Mouse (Mus musculus) stomach, postnatal 0 days (tissue): ENCODE measurements at regions not wholly inside any gene's neighbourhood (a gene's known extent, or its start where the extent isn't known, plus 50 kb on each side); places are given as distances from the start of the nearest gene placed in this dataset.

Experiments
- CTCF ChIP-seq: IDR thresholded peaks from 2 replicates; pipeline ENCODE4 v1.5.1; 2016; ENCODE audit warnings: antibody characterized with exemption, low read depth, mild to moderate bottlenecking, moderate library complexity
- EP300 ChIP-seq: optimal IDR thresholded peaks from 2 replicates; pipeline ENCODE3; 2016; ENCODE audit warnings: antibody characterized with exemption

DNA sequence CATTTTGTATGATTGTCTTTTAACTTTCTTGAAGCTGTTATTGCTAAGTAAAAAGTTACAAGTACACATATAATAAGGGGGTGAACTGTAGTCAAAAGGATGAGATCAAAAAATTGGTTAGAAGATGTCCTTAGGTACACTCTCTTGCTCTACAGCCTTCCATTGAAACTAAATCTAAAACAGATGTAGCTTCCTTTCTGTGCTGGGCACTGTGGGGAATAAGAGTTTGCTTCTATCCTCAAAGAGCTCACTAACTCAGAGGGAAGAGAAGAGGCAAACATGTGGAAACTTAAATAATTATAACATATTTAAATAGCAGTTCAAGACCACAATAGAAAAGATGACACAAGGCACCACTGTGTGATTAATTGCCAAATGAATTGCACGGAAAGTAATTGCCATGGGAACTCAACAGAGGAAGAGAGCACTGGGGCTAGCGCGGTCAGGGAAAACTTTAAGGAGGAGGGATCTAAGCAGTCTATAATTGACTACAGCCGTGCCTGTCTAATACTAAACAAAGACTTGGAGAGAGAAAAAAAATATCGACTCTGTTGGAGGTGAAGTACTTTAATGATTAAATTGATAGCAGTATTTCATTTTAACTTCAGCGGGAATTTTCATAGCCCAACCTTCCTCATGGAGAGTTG is 57.9 kb upstream of the Ammecr1 start:
- TF ChIP-seq EP300 (no peak), CTCF (no peak)
